Mouse (Mus musculus): ENCODE results near the gene C030005K15Rik. TPM values are rescaled to one million over a fixed set of nuclear protein-coding genes. Genes with fewer than 3 reads are reported as not detected.

The C030005K15Rik gene
- polyA plus RNA-seq, 1 experiment, result not detected

GRCm38 (mm10) chr10:97717233-97717632, 9.3 kb downstream of the C030005K15Rik start:
- Histone ChIP-seq H3K27ac (ENCODE audit: insufficient read depth, low read length) (no peak overlapping the region), H3K4me1 (ENCODE audit: control insufficient read depth, insufficient read depth, low read length) (no peaks in the 10 kb centered on the region), H3K4me3 (replicated peaks; ENCODE audit: insufficient read depth, low read depth, low read length) (no peak overlapping the region), H3K27me3 (ENCODE audit: control insufficient read depth, insufficient read depth, low read length) (no peaks in the 10 kb centered on the region)
- 87% methylated on average over 1 of the region's 1 CpGs for WGBS
- TF ChIP-seq CTCF (IDR thresholded peaks at IDR 0.05; ENCODE audit: borderline replicate concordance, insufficient read depth, low read depth, low read length), result no peak
- no peak for TF ChIP-seq POLR2A (IDR thresholded peaks at IDR 0.05; ENCODE audit: borderline replicate concordance, insufficient read depth, low read length)
- DNase-seq, result no peak

- DNase-seq, result no peak
- WGBS, result 57% methylated on average over 3 of the region's 3 CpGs
- H3K27ac ChIP-seq (ENCODE audit: insufficient read depth, low read length), result no peak overlapping the region
- TF ChIP-seq CTCF (IDR thresholded peaks at IDR 0.05; ENCODE audit: borderline replicate concordance, insufficient read depth, low read depth, low read length), result no peak
- TF ChIP-seq POLR2A (IDR thresholded peaks at IDR 0.05; ENCODE audit: borderline replicate concordance, insufficient read depth, low read length), result no peak
- no peaks in the 10 kb centered on the region for H3K4me1 ChIP-seq (ENCODE audit: control insufficient read depth, insufficient read depth, low read length)
- no peaks in the 10 kb centered on the region for H3K27me3 ChIP-seq (ENCODE audit: control insufficient read depth, insufficient read depth, low read length)
- no peak overlapping the region for H3K4me3 ChIP-seq (replicated peaks; ENCODE audit: insufficient read depth, low read depth, low read length)
These were observed 11.2 kb downstream of the C030005K15Rik start for GRCm38 (mm10) chr10:97715289-97715906.

GRCm38 (mm10) chr10:97714584-97714983, 12.0 kb downstream of the C030005K15Rik start:
- H3K27ac ChIP-seq (ENCODE audit: insufficient read depth, low read length), result no peak overlapping the region

GRCm38 (mm10) chr10:97712687-97713086, 13.9 kb downstream of the C030005K15Rik start:
- Histone ChIP-seq H3K4me1 (ENCODE audit: control insufficient read depth, insufficient read depth, low read length) (no peaks in the 10 kb centered on the region), H3K27ac (ENCODE audit: insufficient read depth, low read length) (no peak overlapping the region), H3K4me3 (replicated peaks; ENCODE audit: insufficient read depth, low read depth, low read length) (no peak overlapping the region), H3K27me3 (ENCODE audit: control insufficient read depth, insufficient read depth, low read length) (no peaks in the 10 kb centered on the region)
- WGBS, result 1% methylated on average over 5 of the region's 5 CpGs
- peak in 1 of 2 experiments; percentile 25 for DNase-seq
- TF ChIP-seq CTCF (IDR thresholded peaks at IDR 0.05; ENCODE audit: borderline replicate concordance, insufficient read depth, low read depth, low read length) (peak; percentile 73; the same call in 1 of the 2 replicates), POLR2A (IDR thresholded peaks at IDR 0.05; ENCODE audit: borderline replicate concordance, insufficient read depth, low read length) (no peak)

More at GRCm38 (mm10) chr10:97714584-97714983, 12.0 kb downstream of the C030005K15Rik start:
- DNase-seq, result no peak
- TF ChIP-seq POLR2A (IDR thresholded peaks at IDR 0.05; ENCODE audit: borderline replicate concordance, insufficient read depth, low read length) (no peak), CTCF (IDR thresholded peaks at IDR 0.05; ENCODE audit: borderline replicate concordance, insufficient read depth, low read depth, low read length) (no peak)
- H3K4me3 ChIP-seq (replicated peaks; ENCODE audit: insufficient read depth, low read depth, low read length), result no peak overlapping the region
- H3K4me1 ChIP-seq (ENCODE audit: control insufficient read depth, insufficient read depth, low read length), result no peaks in the 10 kb centered on the region
- H3K27me3 ChIP-seq (ENCODE audit: control insufficient read depth, insufficient read depth, low read length), result no peaks in the 10 kb centered on the region
- 48% methylated on average over 4 of the region's 4 CpGs for WGBS

- Histone ChIP-seq H3K4me3 (replicated peaks; ENCODE audit: insufficient read depth, low read depth, low read length) (no peak overlapping the region), H3K27ac (ENCODE audit: insufficient read depth, low read length) (no peak overlapping the region), H3K4me1 (ENCODE audit: control insufficient read depth, insufficient read depth, low read length) (no peaks in the 10 kb centered on the region), H3K27me3 (ENCODE audit: control insufficient read depth, insufficient read depth, low read length) (no peaks in the 10 kb centered on the region)
- DNase-seq, result peak in 1 of 2 experiments; percentile 31
- 51% methylated on average over 1 of the region's 1 CpGs for WGBS
- TF ChIP-seq CTCF (IDR thresholded peaks at IDR 0.05; ENCODE audit: borderline replicate concordance, insufficient read depth, low read depth, low read length) (peak; percentile 19; the same call in 1 of the 2 replicates), POLR2A (IDR thresholded peaks at IDR 0.05; ENCODE audit: borderline replicate concordance, insufficient read depth, low read length) (no peak)
These were observed 22.0 kb downstream of the C030005K15Rik start for GRCm38 (mm10) chr10:97704562-97704961.

- H3K27me3 ChIP-seq (ENCODE audit: control insufficient read depth, insufficient read depth, low read length), result no peaks in the 10 kb centered on the region
- no peak for TF ChIP-seq CTCF (IDR thresholded peaks at IDR 0.05; ENCODE audit: borderline replicate concordance, insufficient read depth, low read depth, low read length)
- no peak for TF ChIP-seq POLR2A (IDR thresholded peaks at IDR 0.05; ENCODE audit: borderline replicate concordance, insufficient read depth, low read length)
- no peak for DNase-seq
- no peak overlapping the region for H3K27ac ChIP-seq (ENCODE audit: insufficient read depth, low read length)
- no peaks in the 10 kb centered on the region for H3K4me1 ChIP-seq (ENCODE audit: control insufficient read depth, insufficient read depth, low read length)
- no peak overlapping the region for H3K4me3 ChIP-seq (replicated peaks; ENCODE audit: insufficient read depth, low read depth, low read length)
These were observed 24.2 kb downstream of the C030005K15Rik start for GRCm38 (mm10) chr10:97702321-97702720.

- Histone ChIP-seq H3K4me3 (replicated peaks; ENCODE audit: insufficient read depth, low read depth, low read length) (no peak overlapping the region), H3K4me1 (ENCODE audit: control insufficient read depth, insufficient read depth, low read length) (no peaks in the 10 kb centered on the region), H3K27me3 (ENCODE audit: control insufficient read depth, insufficient read depth, low read length) (no peaks in the 10 kb centered on the region), H3K27ac (ENCODE audit: insufficient read depth, low read length) (no peak overlapping the region)
- WGBS, result 95% methylated on average over 37 of the region's 37 CpGs
- TF ChIP-seq POLR2A (IDR thresholded peaks at IDR 0.05; ENCODE audit: borderline replicate concordance, insufficient read depth, low read length) (no peak), CTCF (IDR thresholded peaks at IDR 0.05; ENCODE audit: borderline replicate concordance, insufficient read depth, low read depth, low read length) (no peak)
- DNase-seq, result no peak
These were observed 33.0 kb downstream of the C030005K15Rik start for GRCm38 (mm10) chr10:97693398-97694135.

GRCm38 (mm10) chr10:97692913-97693312, 33.6 kb downstream of the C030005K15Rik start, which contains the start of gene Ccer1:
TSS of gene Ccer1 (plus strand) at chr10:97693059.
- WGBS, result 73% methylated on average over 20 of the region's 20 CpGs
- no peak within 1 kb of the TSS for H3K4me3 ChIP-seq (replicated peaks; ENCODE audit: insufficient read depth, low read depth, low read length)
- DNase-seq, result no peak
- TF ChIP-seq POLR2A (IDR thresholded peaks at IDR 0.05; ENCODE audit: borderline replicate concordance, insufficient read depth, low read length) (no peak), CTCF (IDR thresholded peaks at IDR 0.05; ENCODE audit: borderline replicate concordance, insufficient read depth, low read depth, low read length) (no peak)
- no peak within 1 kb of the TSS for H3K27ac ChIP-seq (ENCODE audit: insufficient read depth, low read length)
- no peaks in the 10 kb centered on the region for H3K27me3 ChIP-seq (ENCODE audit: control insufficient read depth, insufficient read depth, low read length)
- no peaks in the 10 kb centered on the region for H3K4me1 ChIP-seq (ENCODE audit: control insufficient read depth, insufficient read depth, low read length)

Data from cerebellum, adult 2 months (tissue).